Mouse (Mus musculus) G1E (cell line): Measurements from ENCODE around the gene Hap1. TPM values are rescaled to one million over a fixed set of nuclear protein-coding genes. Genes with fewer than 3 reads are reported as not detected.

Experiments used
- ATAC-seq: 2 replicates; pipeline ENCODE4 v1.8.0; 2016; ENCODE audit warnings: mild to moderate bottlenecking; ENCODE audit not compliant: insufficient number of reproducible peaks, poor library complexity, low FRiP score, severe bottlenecking; ENCODE audit errors: extremely low read depth
- DNase-seq: peaks from one replicate; pipeline ENCODE4 v3.0.0; 2012; ENCODE audit warnings: low spot score
- H3K27me3 ChIP-seq: 2 replicates; pipeline ENCODE4 v1.6.1; 2012; ENCODE audit warnings: mild to moderate bottlenecking, low read length, inconsistent platforms; ENCODE audit not compliant: insufficient read depth
- H3K36me3 ChIP-seq: replicated peaks from 2 replicates; pipeline ENCODE3; 2012; ENCODE audit warnings: mild to moderate bottlenecking, inconsistent platforms
- H3K4me1 ChIP-seq: 2 replicates; pipeline ENCODE4 v1.6.1; 2012; ENCODE audit warnings: low read depth, low read length, inconsistent platforms, mixed read lengths; ENCODE audit not compliant: insufficient read depth
- H3K4me3 ChIP-seq: 2 replicates; pipeline ENCODE4 v1.5.1; 2012; ENCODE audit warnings: low read depth, mild to moderate bottlenecking, inconsistent platforms, low read length, moderate library complexity, mixed read lengths
- H3K9me3 ChIP-seq: replicated peaks from 2 replicates; pipeline ENCODE4 v1.6.1; 2012; ENCODE audit warnings: inconsistent platforms
- CTCF ChIP-seq: IDR thresholded peaks from 2 replicates; pipeline ENCODE4 v1.5.1; 2012; ENCODE audit warnings: low read depth, low read length, inconsistent platforms, mixed read lengths
- GATA1 ChIP-seq: IDR thresholded peaks from 2 replicates; pipeline ENCODE4 v1.6.1; 2012; ENCODE audit warnings: borderline replicate concordance, low read length, inconsistent platforms, mixed read lengths
- GATA2 ChIP-seq: IDR thresholded peaks from 2 replicates; pipeline ENCODE4 v1.6.1; 2012; ENCODE audit warnings: low read depth, low read length, inconsistent platforms, borderline replicate concordance
- POLR2AphosphoS5 ChIP-seq: IDR thresholded peaks from 2 replicates; pipeline ENCODE4 v1.6.1; 2012; ENCODE audit warnings: low read depth, low read length, inconsistent platforms; ENCODE audit not compliant: insufficient replicate concordance
- TAL1 ChIP-seq: conservative IDR thresholded peaks from 2 replicates; pipeline ENCODE4 v1.6.1; 2012; ENCODE audit warnings: low read depth, low read length, inconsistent platforms, mixed read lengths
- polyA plus RNA-seq: library from polyadenylated mRNA; stranded (reverse); fragments of >175 nt; gene quantifications from 2 replicates; pipeline ENCODE4 v1.2.3, GENCODE M21; 2012
- total RNA-seq, 2 experiments: library from RNA; stranded (forward) in 1 of 2; stranded (reverse) in 1 of 2; fragments of 200-1000 nt in 1 of 2; fragments of >200 nt in 1 of 2; fragmentation: Nextera tagmentation in 1 of 2; gene quantifications; 2 replicates each; pipeline ENCODE4 v1.2.3; 2014 to 2017

Hap1 gene
- total and polyA plus RNA-seq, 3 experiments = 0.05 TPM; not detected in 2

DNA sequence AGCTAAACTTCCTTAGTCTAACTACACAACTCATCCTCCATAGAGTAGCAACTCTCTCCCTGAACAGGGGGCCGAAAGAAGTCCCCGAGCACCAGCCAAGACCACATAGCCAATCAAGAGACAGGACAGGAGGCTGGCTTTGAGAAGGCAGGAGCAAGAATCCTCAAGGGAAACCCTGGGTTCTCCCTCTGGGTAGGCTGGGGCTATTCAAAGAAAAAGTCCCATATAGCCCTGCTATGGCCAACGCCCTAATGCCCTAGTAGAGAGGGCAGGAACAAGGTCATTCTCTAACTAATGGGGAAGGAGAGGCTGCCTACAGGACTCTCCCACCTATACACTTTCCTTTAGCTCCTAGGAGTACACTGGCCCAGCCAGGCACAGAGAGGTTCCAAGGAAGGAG lies 29.1 kb upstream of the Hap1 start:
- DNase-seq (no peak), ATAC-seq (no peak)
- H3K27me3 ChIP-seq = peaks cover 55% of the 10 kb centered on the region
- no peaks in the 10 kb centered on the region for H3K9me3 ChIP-seq
- TF ChIP-seq GATA1 (no peak), GATA2 (no peak), POLR2AphosphoS5 (no peak), CTCF (no peak), TAL1 (no peak)
- H3K36me3 ChIP-seq = no peaks in the 10 kb centered on the region
- no peaks in the 10 kb centered on the region for H3K4me1 ChIP-seq
- no peak overlapping the region for H3K4me3 ChIP-seq

GRCm38 (mm10) chr11:100382682-100383081 lies 26.8 kb upstream of the Hap1 start:
- Histone ChIP-seq H3K36me3 (no peaks in the 10 kb centered on the region), H3K9me3 (no peaks in the 10 kb centered on the region), H3K27me3 (peaks cover 54% of the 10 kb centered on the region), H3K4me1 (no peaks in the 10 kb centered on the region), H3K4me3 (no peak overlapping the region; the same call in 1 of the 2 replicates)
- no peak for DNase-seq
- no peak for TF ChIP-seq GATA1
- no peak for TF ChIP-seq CTCF
- TF ChIP-seq TAL1 = no peak
- TF ChIP-seq POLR2AphosphoS5 = no peak
- TF ChIP-seq GATA2 = no peak
- no peak for ATAC-seq

DNA sequence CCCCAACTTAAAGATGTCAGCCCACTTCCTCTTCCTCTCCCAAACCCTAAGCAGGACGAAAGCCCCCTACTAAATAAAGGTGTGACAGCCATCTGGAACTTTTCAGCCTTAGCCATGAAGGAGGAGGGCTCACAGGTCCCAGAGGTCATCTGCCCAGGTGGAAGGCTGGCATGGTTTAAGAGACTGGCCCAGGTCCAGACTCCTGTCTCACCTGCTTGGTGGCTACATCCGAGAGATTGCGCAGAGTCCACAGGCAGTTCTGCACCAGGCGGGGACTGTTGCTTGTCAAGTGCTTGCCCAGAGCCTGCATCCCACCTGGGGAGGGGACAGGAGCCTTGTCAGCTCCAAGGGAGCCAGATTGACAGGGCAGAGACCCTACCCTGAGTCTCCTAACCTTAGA lies 23.4 kb upstream of the Hap1 start:
- Histone ChIP-seq H3K4me3 (no peak overlapping the region), H3K4me1 (no peaks in the 10 kb centered on the region), H3K9me3 (no peaks in the 10 kb centered on the region), H3K27me3 (peaks cover 42% of the 10 kb centered on the region), H3K36me3 (no peaks in the 10 kb centered on the region)
- DNase-seq (no peak), ATAC-seq (no peak)
- TF ChIP-seq CTCF (no peak), GATA2 (no peak), POLR2AphosphoS5 (no peak), TAL1 (no peak), GATA1 (no peak)

DNA sequence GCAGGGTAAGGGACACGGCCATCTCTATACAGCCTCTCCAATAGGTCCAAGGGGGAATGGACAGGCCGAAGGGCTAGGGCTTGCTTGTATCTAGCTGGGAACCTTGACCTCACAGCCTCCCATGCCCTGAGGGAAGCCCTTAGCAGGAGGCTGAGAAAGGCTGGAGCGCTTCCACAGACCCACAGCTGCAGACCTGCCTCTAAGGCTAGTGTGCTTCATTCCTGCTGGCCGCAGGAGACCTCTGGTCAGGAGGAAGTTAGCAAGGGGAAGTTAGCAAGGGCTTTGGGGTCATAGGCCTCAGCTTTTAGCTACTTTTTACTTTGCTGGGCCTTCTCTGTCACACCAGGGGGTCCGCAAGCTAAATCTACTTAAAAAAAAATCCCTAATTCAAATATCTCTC lies 22.5 kb upstream of the Hap1 start:
- no peaks in the 10 kb centered on the region for H3K9me3 ChIP-seq
- ATAC-seq (no peak), DNase-seq (no peak)
- TF ChIP-seq TAL1 (no peak), POLR2AphosphoS5 (no peak), GATA1 (no peak), GATA2 (no peak), CTCF (no peak)
- H3K27me3 ChIP-seq = peaks cover 45% of the 10 kb centered on the region
- no peaks in the 10 kb centered on the region for H3K4me1 ChIP-seq
- no peaks in the 10 kb centered on the region for H3K36me3 ChIP-seq
- H3K4me3 ChIP-seq = no peak overlapping the region

- DNase-seq (no peak), ATAC-seq (no peak)
- no peaks in the 10 kb centered on the region for H3K36me3 ChIP-seq
- TF ChIP-seq POLR2AphosphoS5 (no peak), GATA2 (no peak), TAL1 (no peak), CTCF (no peak), GATA1 (no peak)
- no peak overlapping the region for H3K4me3 ChIP-seq
- peaks cover 41% of the 10 kb centered on the region for H3K27me3 ChIP-seq
- H3K9me3 ChIP-seq = no peaks in the 10 kb centered on the region
- H3K4me1 ChIP-seq = no peaks in the 10 kb centered on the region
These were observed 22.1 kb upstream of the Hap1 start for GRCm38 (mm10) chr11:100377989-100378388.

- peaks cover 41% of the 10 kb centered on the region for H3K27me3 ChIP-seq
- no peaks in the 10 kb centered on the region for H3K4me1 ChIP-seq
- TF ChIP-seq GATA1 (no peak), POLR2AphosphoS5 (no peak), CTCF (no peak), GATA2 (no peak), TAL1 (no peak)
- H3K9me3 ChIP-seq = no peaks in the 10 kb centered on the region
- no peak overlapping the region for H3K4me3 ChIP-seq
- no peaks in the 10 kb centered on the region for H3K36me3 ChIP-seq
- ATAC-seq (no peak), DNase-seq (no peak)
These were observed 20.9 kb upstream of the Hap1 start for GRCm38 (mm10) chr11:100376746-100377389.
